Mouse (Mus musculus): ENCODE measurements around the gene Cst3.

Gene Cst3

GRCm38 (mm10) chr2:148856630-148857400 lies 18.7 kb downstream of the Cst3 start:
- DNase-seq (ENCODE audit: low spot score in 2 of 2), result no peak

- peak; percentile 85 to 90 for DNase-seq (ENCODE audit: low spot score in 2 of 2)
These were observed 24.2 kb downstream of the Cst3 start for GRCm38 (mm10) chr2:148851116-148851906.

- no peak for DNase-seq (ENCODE audit: low spot score in 2 of 2)
These were observed 36.3 kb downstream of the Cst3 start for GRCm38 (mm10) chr2:148839224-148839623.

- DNase-seq (ENCODE audit: low spot score in 2 of 2), result no peak
These were observed 37.3 kb downstream of the Cst3 start for GRCm38 (mm10) chr2:148838075-148838777.

- DNase-seq (ENCODE audit: low spot score in 2 of 2), result no peak
These were observed 40.6 kb downstream of the Cst3 start, which contains the start of gene Cst9 for GRCm38 (mm10) chr2:148834912-148835311. Gene Cst9 (plus strand): TSS chr2:148835147.

- DNase-seq (ENCODE audit: low spot score in 2 of 2), result no peak
These were observed 49.5 kb downstream of the Cst3 start for GRCm38 (mm10) chr2:148825986-148826385.

Data from frontal cortex, postnatal 36 days (tissue).